Mouse (Mus musculus): ENCODE data around the gene Klhl9.
A peak's percentile ranks its signal among the peaks of the same experiment; 100 is the strongest.

Klhl9 gene

DNA sequence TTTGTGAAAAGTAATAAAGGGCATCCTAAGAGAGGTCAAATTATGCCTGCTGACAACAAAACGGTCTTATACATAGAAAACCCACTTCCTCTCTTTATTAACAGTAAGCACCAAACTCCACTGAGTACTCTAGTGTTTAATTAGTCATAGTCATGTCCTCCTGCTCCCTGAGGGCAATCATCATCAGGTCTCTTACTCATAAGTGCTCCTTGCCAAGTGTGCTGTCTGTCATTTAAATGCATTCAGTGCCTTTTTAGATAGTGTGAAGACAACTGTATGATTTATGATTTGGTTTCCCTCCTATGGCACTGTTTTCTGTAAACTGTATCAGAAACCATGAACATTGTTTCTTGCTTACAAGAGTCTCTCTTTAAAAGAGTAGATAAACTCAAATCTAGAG, 8.0 kb downstream of the Klhl9 start:
- no peak for DNase-seq

DNA sequence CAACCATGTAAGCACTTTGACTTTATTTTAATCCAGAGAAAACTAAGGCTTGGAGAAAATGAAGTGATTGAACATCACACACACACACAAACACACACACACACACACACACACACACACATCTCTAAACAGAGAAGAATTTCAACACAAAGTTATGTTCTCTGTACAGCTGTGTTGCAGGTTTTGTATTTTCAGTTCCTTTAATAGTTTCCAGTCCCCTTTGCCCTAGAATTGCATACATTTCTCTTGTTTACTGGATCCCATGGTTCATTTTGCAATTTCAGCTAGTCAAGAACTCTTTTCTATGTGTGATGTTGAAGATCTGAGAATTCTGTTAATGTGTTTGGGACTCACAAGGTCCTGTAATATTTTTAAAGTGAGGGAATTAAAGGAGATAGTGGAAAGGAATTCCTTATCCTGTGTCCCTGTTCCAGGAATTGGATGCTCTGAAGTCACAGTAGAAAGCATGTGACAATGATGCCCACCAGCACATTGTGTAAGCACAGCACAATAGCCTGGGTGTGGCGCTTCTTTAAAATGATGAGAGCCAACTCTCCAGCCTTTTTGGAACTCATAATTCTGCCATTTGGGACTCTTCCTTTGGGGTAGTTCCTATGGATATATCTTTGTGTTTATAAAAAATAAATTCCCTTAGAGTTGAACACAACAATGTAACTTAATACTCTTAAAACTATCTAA, 15.0 kb downstream of the Klhl9 start:
- DNase-seq = no peak

DNA sequence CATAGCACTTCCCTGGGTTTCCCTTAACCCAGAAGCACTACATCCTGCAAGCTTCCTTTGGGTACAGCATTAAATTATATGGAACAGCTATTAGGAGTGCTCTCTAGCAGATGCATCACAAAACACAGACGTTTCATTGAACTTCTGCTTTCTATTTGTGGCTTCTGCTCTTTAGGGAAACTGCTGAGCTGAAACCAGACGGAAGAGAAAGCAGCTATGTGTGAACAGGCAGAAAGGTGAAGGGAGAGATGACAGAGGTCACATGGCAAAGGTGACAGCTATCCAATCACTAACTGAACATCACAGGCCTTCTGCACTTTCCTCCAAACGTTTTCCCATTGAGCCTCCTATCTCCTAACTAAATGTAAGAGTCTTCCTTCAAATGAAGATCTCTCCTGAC, 16.3 kb downstream of the Klhl9 start:
- DNase-seq = no peak

DNA sequence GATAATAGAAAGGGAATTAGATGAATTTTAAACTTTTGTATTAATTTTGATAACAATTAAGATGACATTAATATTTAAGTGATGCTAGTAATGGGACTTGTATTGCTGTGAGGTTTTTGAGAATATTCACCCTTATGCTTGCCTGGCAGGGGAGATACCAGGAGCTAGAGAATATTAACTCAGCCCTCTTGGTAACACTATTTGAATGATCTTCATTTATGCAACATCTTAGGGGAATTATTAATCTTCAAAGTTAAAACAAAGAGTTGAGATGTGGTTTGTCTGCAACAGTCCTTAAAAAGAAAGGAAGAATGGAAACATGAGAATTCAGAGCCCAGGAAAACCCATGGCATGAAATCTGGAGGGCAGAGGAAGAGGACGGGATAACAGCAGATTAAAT, 23.0 kb downstream of the Klhl9 start:
- no peak for DNase-seq

GRCm38 (mm10) chr4:88698781-88699180, 23.5 kb downstream of the Klhl9 start:
- DNase-seq = no peak

GRCm38 (mm10) chr4:88697753-88698152, 24.5 kb downstream of the Klhl9 start:
- no peak for DNase-seq

DNA sequence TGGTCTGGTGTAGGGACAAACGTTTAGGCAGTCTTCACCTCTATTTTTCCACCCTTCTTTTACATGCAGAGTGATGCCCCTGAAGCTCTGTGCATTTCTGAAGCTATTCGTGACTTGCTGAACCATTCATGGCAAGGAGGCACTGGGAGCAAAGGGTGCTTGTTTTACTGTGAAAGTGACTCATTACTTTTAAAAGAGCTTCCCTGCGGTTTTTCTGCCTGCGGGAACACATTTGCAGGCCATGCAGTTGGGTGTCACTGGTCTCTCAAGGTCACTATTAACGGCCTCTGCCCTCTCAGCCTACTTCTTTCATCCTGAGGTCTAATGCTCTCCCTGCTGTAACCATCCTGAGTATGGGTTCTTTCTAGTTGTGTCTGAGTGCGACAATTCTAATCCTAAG, 25.2 kb downstream of the Klhl9 start:
- DNase-seq = no peak

GRCm38 (mm10) chr4:88696237-88696884, 25.9 kb downstream of the Klhl9 start:
- DNase-seq = peak; percentile 86

- no peak for DNase-seq
Measured at GRCm38 (mm10) chr4:88693392-88693791, 28.9 kb downstream of the Klhl9 start.

DNA sequence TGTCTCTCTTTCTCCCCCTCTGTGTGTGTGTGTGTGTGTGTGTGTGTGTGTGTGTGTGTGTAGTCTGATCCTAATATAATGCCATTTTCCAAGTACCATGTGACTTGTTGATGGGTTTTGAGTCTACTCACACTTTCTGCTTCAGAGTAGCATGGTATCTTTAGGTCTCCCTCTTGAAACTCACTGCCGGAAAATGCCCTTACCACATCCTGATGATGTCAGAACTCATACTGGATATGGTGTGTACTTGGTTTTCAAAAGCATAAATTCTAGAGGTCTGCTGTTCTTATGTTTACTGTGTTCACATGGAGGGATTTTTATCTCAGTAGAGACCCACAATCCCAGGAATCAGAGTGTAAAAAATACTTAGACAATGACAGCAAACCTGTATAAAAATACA, 29.7 kb downstream of the Klhl9 start:
- DNase-seq = no peak

DNA sequence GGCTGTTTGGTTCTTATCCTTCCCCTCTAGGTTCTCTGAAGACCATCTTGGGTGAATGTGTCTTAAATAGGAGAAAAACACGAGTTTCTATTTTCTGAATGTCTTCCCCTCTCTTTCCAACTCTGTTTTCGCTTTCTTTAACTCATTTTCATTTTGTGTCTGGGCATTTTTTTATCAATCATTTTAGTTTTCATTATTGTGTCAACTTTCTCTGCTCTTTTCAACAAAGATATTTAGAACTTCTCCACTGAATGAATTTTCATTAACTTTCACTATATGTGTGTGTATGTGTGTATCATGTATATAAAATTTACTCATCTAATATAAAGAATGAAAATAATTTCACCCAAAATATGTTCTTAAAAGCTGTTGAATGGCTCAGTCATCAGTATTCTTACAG, 31.0 kb downstream of the Klhl9 start, which contains the start of gene Ifnab:
Gene Ifnab (minus strand): TSS at position 101 of the 400 bp plus-strand sequence.
- no peak for DNase-seq

- no peak for DNase-seq
Measured at GRCm38 (mm10) chr4:88683812-88684211, 38.5 kb downstream of the Klhl9 start, which contains the start of gene Ifna2. Gene Ifna2 (minus strand): TSS chr4:88683912.

- no peak for DNase-seq
Measured at GRCm38 (mm10) chr4:88681353-88681752, 40.9 kb downstream of the Klhl9 start.

- DNase-seq = peak; percentile 17
Measured at GRCm38 (mm10) chr4:88680362-88680761, 41.9 kb downstream of the Klhl9 start.

DNA sequence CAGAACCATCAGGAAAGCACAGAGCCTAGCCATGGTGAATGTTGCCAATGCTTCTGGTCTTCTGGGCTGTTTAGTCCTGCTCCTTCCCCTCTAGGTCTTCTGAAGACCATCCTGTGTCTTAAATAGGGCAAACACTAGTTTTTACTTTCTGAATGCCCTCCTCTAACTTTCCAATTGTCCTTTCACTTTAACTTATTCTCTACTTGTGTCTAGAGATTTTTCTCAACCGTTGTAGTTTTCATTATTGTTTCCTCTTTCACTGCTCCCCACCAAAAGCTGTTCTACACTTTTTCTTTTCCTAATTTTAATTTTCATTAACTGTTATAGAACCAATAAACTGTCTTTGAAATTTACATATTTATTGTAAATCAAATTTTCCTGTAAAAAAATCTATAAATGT, 45.4 kb downstream of the Klhl9 start, which contains the start of gene Ifna16:
Gene Ifna16 (minus strand): TSS at position 101 of the 400 bp plus-strand sequence.
- DNase-seq = no peak
